Mouse (Mus musculus) pancreas, adult 10 weeks (tissue): ENCODE data around the gene Orm1. TPM values are rescaled to one million over a fixed set of nuclear protein-coding genes. Genes with fewer than 3 reads are reported as not detected.

Experiments used
- polyA plus RNA-seq: library from polyadenylated mRNA; stranded (reverse); fragments of 350-450 nt; fragmentation: Illumina TruSeq; extraction: RNeasy Lipid Tissue Mini Kit (QIAGEN cat#74804); gene quantifications from one replicate; pipeline ENCODE4 v1.2.3, GENCODE M21; 2015; ENCODE audit warnings: low read depth, low replicate concordance; ENCODE audit not compliant: insufficient read depth

Gene Orm1
- 1.6 TPM for polyA plus RNA-seq

GRCm38 (mm10) chr4:63344295-63344694 is at the start of gene Orm1:
Orm1 (plus strand) TSS chr4:63344560.

DNA sequence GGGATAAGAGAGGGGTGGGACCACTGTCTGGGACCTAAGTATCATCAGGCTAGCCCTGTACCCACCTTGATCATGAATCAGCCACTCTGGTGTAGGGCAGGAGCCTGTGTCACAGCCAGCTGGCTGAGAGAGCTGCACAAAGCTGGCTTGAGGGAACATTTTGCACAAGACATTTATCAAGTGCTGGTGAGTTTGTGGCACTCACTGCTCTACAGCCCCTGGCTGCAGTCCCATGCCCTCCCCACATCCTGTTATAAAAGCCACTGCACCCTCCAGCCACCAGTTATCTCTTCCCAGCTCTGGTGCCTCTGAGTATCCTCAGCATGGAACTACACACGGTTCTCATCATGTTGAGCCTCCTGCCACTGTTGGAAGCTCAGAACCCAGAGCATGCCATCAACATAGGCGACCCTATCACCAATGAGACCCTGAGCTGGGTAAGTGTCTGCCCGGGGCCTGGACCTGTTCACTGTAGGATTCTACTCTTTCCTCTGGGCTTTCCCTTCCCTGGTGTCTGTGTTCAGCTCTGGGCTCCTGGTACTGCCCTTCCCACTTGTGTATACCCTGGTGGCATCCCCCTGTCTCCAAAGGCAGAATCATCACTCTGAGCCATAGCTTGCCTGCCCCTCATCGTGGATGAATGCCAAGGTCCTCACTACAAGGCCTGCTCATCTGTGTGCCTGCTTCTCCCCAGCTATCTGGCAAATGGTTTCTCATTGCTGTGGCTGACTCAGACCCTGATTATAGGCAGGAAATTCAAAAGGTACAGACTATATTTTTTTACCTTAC is 11.7 kb downstream of the Orm1 start, which contains the start of gene Orm3:
TSS of gene Orm3 (plus strand) at position 286 of the 789 bp plus-strand sequence.

GRCm38 (mm10) chr4:63362150-63362549 is 17.8 kb downstream of the Orm1 start, which contains the start of gene Orm2:
Orm2 (plus strand) TSS chr4:63362449.

Other genes with a start within 250 kb of the Orm1 start
- 16.4 TPM for gene Ambp, start 189.8 kb upstream of the Orm1 start, polyA plus RNA-seq
- 21.7 TPM for gene Kif12, start 172.4 kb upstream of the Orm1 start, polyA plus RNA-seq
- gene Col27a1, start 130.6 kb upstream of the Orm1 start, polyA plus RNA-seq, result 3.1 TPM
- gene Orm3, start 11.6 kb downstream of the Orm1 start, polyA plus RNA-seq, result not detected
- not detected for gene Orm2, start 17.9 kb downstream of the Orm1 start, polyA plus RNA-seq
- 1.4 TPM for gene Akna, start 58.8 kb downstream of the Orm1 start, polyA plus RNA-seq
- gene Whrn, start 151.4 kb downstream of the Orm1 start, polyA plus RNA-seq, result 8.1 TPM
- gene Atp6v1g1, start 200.2 kb downstream of the Orm1 start, polyA plus RNA-seq, result 34.0 TPM
- 3.7 TPM for gene Tmem268, start 214.2 kb downstream of the Orm1 start, polyA plus RNA-seq